In the genomic region with DNA sequence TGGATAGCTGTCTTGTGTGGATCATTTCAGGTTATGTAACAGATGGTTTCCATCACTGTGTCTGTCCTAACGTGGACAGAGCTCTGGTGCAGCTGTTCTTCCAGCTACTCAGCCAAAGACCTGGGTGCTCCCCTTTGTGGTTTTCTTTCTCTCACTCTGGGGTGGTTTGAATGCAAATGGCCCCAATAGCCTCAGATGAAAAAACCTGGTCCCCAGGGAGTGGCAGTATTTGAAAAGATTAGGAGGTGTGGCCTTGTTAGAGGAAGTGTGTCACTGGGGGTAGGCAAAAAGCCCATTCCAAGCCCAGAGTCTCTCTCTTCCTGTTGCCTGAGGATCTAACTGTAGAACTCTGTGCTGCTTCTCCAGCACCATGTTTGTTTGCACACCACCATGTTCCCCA, we compare ENCODE assay signal across 12 mouse cellular contexts.
"Had no signal": no experiment of that assay in that cellular context is flagged by ENCODE, and none has a peak within 500 bp of the region (broad histone marks: within the 10 kb centered on the region; RNA-seq: fewer than 3 reads in every experiment).

No protein-coding gene starts in this region.

- DNase-seq: gastrocnemius, postnatal 14 days; gastrocnemius, postnatal 36 days; heart, adult 18-20 months; heart, postnatal 14 days; heart, postnatal 36 days; kidney, adult 11 months; kidney, adult 2 months; kidney, adult 9 months; kidney, postnatal 25 days; kidney, postnatal 4 days; layer of hippocampus, adult 9-11 months; layer of hippocampus, postnatal 36 days had no signal
